Mouse (Mus musculus) kidney, adult 2 months (tissue): ENCODE measurements around the gene Slc25a12.

Experiments used
- CTCF ChIP-seq: fragments of 200-500 bp; conservative IDR thresholded peaks from 2 replicates; pipeline ENCODE4 v1.5.1; 2011; ENCODE audit warnings: low read depth, mild to moderate bottlenecking, control low read depth, low read length, moderate library complexity, mixed read lengths; ENCODE audit not compliant: insufficient read depth, insufficient read length
- POLR2A ChIP-seq: fragments of 200-500 bp; IDR thresholded peaks from one replicate; pipeline ENCODE4 v1.6.1; 2011; ENCODE audit warnings: low read depth, low read length, control low read depth

GRCm38 (mm10) chr2:71244807-71245206 lies 122.7 kb downstream of the Slc25a12 start:
- TF ChIP-seq CTCF (no peak), POLR2A (no peak)
